Comparison of ENCODE assay signal across 8 mouse cellular contexts in genomic region chr9:21131059-21131956, GRCm38 (mm10). TPM values are rescaled to one million over a fixed set of nuclear protein-coding genes. Genes with fewer than 3 reads are reported as not detected.
A peak's percentile ranks its signal among the peaks of the same experiment; 100 is the strongest.
DNase-seq lines count a peak whose midpoint lies in the region; ATAC-seq and TF ChIP-seq lines count a peak whose summit lies in the region.

Gene Tyk2 (minus strand): TSS chr9:21131243.

- WGBS in embryonic facial prominence, embryonic 14.5 days = 7% methylated on average over 34 of the region's 37 CpGs
- 6% methylated on average over 37 of the region's 37 CpGs for WGBS in heart, adult 2 months
- WGBS in limb, embryonic 13.5 days = 5% methylated on average over 37 of the region's 37 CpGs
- 5% methylated on average over 37 of the region's 37 CpGs for WGBS in midbrain, embryonic 16.5 days

- peak within 1 kb of the TSS; percentile 24; the same call in 1 of the 2 replicates for H3K27ac ChIP-seq in embryonic facial prominence, embryonic 14.5 days (replicated peaks; ENCODE audit: low read depth, low read length)
- peak within 1 kb of the TSS; percentile 64 for H3K27ac ChIP-seq in heart, adult 2 months
- peak within 1 kb of the TSS; percentile 44; the same call in 1 of the 2 replicates for H3K27ac ChIP-seq in limb, embryonic 13.5 days
- H3K27ac ChIP-seq in midbrain, embryonic 16.5 days (ENCODE audit: low read length) = peak within 1 kb of the TSS; percentile 62

- DNase-seq in 3T3-L1 (ENCODE audit: low read depth, low spot score) = peak; percentile 99
- DNase-seq in adrenal gland, postnatal 4 days (ENCODE audit: low spot score in 2 of 2) = peak; percentile 64 to 82
- DNase-seq in embryonic facial prominence, embryonic 14.5 days (ENCODE audit: low spot score) = peak; percentile 99
- DNase-seq in heart, adult 2 months = peak; percentile 87 to 94
- peak; percentile 95 to 97 for DNase-seq in kidney, adult 8-10 months
- peak; percentile 66 to 86 for DNase-seq in spleen, postnatal 10 days (ENCODE audit: low spot score in 2 of 2)

- no peaks in the 10 kb centered on the region for H3K9me3 ChIP-seq in embryonic facial prominence, embryonic 14.5 days (ENCODE audit: control insufficient read depth, low read length)
- no peaks in the 10 kb centered on the region for H3K9me3 ChIP-seq in limb, embryonic 13.5 days
- H3K9me3 ChIP-seq in midbrain, embryonic 16.5 days (replicated peaks; ENCODE audit: control insufficient read depth, low read length, poor library complexity, severe bottlenecking) = no peaks in the 10 kb centered on the region

- peak within 1 kb of the TSS; percentile 55 for H3K4me3 ChIP-seq in embryonic facial prominence, embryonic 14.5 days (ENCODE audit: low read depth, low read length)
- H3K4me3 ChIP-seq in heart, adult 2 months = peak within 1 kb of the TSS; percentile 59
- peak within 1 kb of the TSS; percentile 68 for H3K4me3 ChIP-seq in limb, embryonic 13.5 days
- peak within 1 kb of the TSS; percentile 55 for H3K4me3 ChIP-seq in midbrain, embryonic 16.5 days (ENCODE audit: low read depth, low read length)

- TF ChIP-seq CTCF in heart, adult 2 months (IDR thresholded peaks at IDR 0.05) = no peak

- H3K9ac ChIP-seq in embryonic facial prominence, embryonic 14.5 days (ENCODE audit: low read depth, low read length) = peak within 1 kb of the TSS; percentile 63
- H3K9ac ChIP-seq in heart, adult 2 months (ENCODE audit: low read depth, low read length) = peak within 1 kb of the TSS; percentile 70
- peak within 1 kb of the TSS; percentile 78 for H3K9ac ChIP-seq in limb, embryonic 13.5 days
- H3K9ac ChIP-seq in midbrain, embryonic 16.5 days (ENCODE audit: low read depth, low read length) = peak within 1 kb of the TSS; percentile 40

- H3K4me2 ChIP-seq in embryonic facial prominence, embryonic 14.5 days (ENCODE audit: low read depth, low read length) = peak within 1 kb of the TSS; percentile 72
- H3K4me2 ChIP-seq in limb, embryonic 13.5 days (replicated peaks) = peak within 1 kb of the TSS; percentile 74
- H3K4me2 ChIP-seq in midbrain, embryonic 16.5 days (ENCODE audit: low read length) = peak within 1 kb of the TSS; percentile 78

- peaks cover 6% of the 10 kb centered on the region; the same call in 1 of the 2 replicates for H3K4me1 ChIP-seq in embryonic facial prominence, embryonic 14.5 days (ENCODE audit: control insufficient read depth, insufficient read depth, low read length)
- H3K4me1 ChIP-seq in heart, adult 2 months (ENCODE audit: control insufficient read depth, insufficient read depth, low read length) = peaks cover 15% of the 10 kb centered on the region
- H3K4me1 ChIP-seq in limb, embryonic 13.5 days = peaks cover 6% of the 10 kb centered on the region
- peaks cover 5% of the 10 kb centered on the region; the same call in 1 of the 2 replicates for H3K4me1 ChIP-seq in midbrain, embryonic 16.5 days (ENCODE audit: control insufficient read depth, insufficient read depth, low read length)

- TF ChIP-seq EP300 in heart, adult 2 months (IDR thresholded peaks at IDR 0.05; ENCODE audit: insufficient read depth, low read depth, low read length) = 0 out of 2 replicates have a peak, but pooled peaks have one; percentile 52

- intact Hi-C loops in heart, adult 2 months (cut with DNase I) = loop anchor here (10.0 kb wide), 1 partner anchor 127 kb away; the partner anchor contains the start of gene Mrpl4

- peaks cover 13% of the 10 kb centered on the region; the same call in 1 of the 2 replicates for H3K36me3 ChIP-seq in embryonic facial prominence, embryonic 14.5 days (ENCODE audit: control insufficient read depth, insufficient read depth, low read length)
- peaks cover 5% of the 10 kb centered on the region; the same call in 1 of the 2 replicates for H3K36me3 ChIP-seq in heart, adult 2 months (ENCODE audit: control insufficient read depth, insufficient read depth, low read length)
- peaks cover 26% of the 10 kb centered on the region for H3K36me3 ChIP-seq in limb, embryonic 13.5 days
- peaks cover 3% of the 10 kb centered on the region; the same call in 1 of the 2 replicates for H3K36me3 ChIP-seq in midbrain, embryonic 16.5 days (ENCODE audit: control insufficient read depth, insufficient read depth, low read length)

- no peaks in the 10 kb centered on the region for H3K27me3 ChIP-seq in embryonic facial prominence, embryonic 14.5 days (replicated peaks; ENCODE audit: control insufficient read depth, insufficient read depth, low read length)
- no peaks in the 10 kb centered on the region for H3K27me3 ChIP-seq in heart, adult 2 months (ENCODE audit: control insufficient read depth, insufficient read depth, low read length)
- H3K27me3 ChIP-seq in limb, embryonic 13.5 days = no peaks in the 10 kb centered on the region
- H3K27me3 ChIP-seq in midbrain, embryonic 16.5 days (ENCODE audit: control insufficient read depth, insufficient read depth, low read depth, low read length) = no peaks in the 10 kb centered on the region

- ATAC-seq in embryonic facial prominence, embryonic 14.5 days (ENCODE audit: low read depth) = peak; percentile 98
- ATAC-seq in limb, embryonic 13.5 days (ENCODE audit: low FRiP score, low read depth) = peak; percentile 99
- ATAC-seq in midbrain, embryonic 16.5 days = peak; percentile 98

- TF ChIP-seq POLR2A in heart, adult 2 months (IDR thresholded peaks at IDR 0.05; ENCODE audit: insufficient read depth, low read depth, low read length) = peak; percentile 68

- no peaks in the 10 kb centered on the region for H3K79me2 ChIP-seq in heart, adult 2 months (replicated peaks; ENCODE audit: control insufficient read depth, insufficient read depth, low read length)

RNA-seq across cellular contexts. Expression of gene Tyk2, which starts in this region (rescaled TPM):
- total RNA-seq in adrenal gland, postnatal 4 days (2021) = 10 to 100 TPM; 18.9 to 19.2 TPM
- 9.8 and 11.6 TPM in 2 replicates for polyA plus RNA-seq in embryonic facial prominence, embryonic 14.5 days (2014; fragmentation: Nextera tagmentation; extraction: Ambion mirVana)
- total RNA-seq in heart, adult 2 months (2021) = 1 to 10 TPM; 7.3 to 8.1 TPM
- 13.5 and 13.7 TPM in 2 replicates for polyA plus RNA-seq in heart, adult 2 months (2012; rRNA removed)
- 13.7 and 16.5 TPM in 2 replicates for polyA plus RNA-seq in limb, embryonic 13.5 days (2015; fragmentation: Nextera tagmentation; extraction: Ambion mirVana)
- polyA plus RNA-seq in midbrain, embryonic 16.5 days (2015; fragmentation: Nextera tagmentation; extraction: Ambion mirVana) = 9.7 and 9.9 TPM in 2 replicates

Comparison
In these comparisons a context has a peak if more than half of its experiments do, and no peak if none do; other contexts are left out.
1. Peak in every context shown above with its lines: DNase-seq, ATAC-seq, H3K4me3 ChIP-seq and H3K27ac ChIP-seq.